Mouse (Mus musculus): ENCODE measurements around the gene Snx21. TPM values are rescaled to one million over a fixed set of nuclear protein-coding genes. Genes with fewer than 3 reads are reported as not detected.

The Snx21 gene
- polyA plus RNA-seq, 1 experiment = 19.5 TPM

DNA sequence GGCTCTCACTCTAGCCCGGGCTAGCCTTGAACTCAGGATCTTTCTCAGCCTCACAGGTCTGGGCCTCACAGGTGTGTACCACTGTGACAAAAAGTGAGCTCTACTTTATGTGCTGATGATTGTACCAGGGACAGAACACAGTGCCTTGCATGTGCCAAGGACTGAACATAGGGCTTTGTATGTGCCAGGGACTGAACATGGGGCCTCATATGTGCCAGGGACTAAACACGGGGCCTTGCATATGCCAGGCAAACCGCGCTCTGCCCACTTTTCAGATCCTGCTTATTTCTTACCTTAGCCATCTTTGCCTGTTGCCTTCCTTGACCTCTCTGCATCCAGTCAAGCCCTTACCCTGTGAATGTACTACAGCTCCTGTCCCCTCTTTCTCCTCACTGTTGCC, 23.7 kb upstream of the Snx21 start:
- H3K79me2 ChIP-seq (ENCODE audit: control insufficient read depth, insufficient read depth) = no peaks in the 10 kb centered on the region
- peaks cover 85% of the 10 kb centered on the region for H3K36me3 ChIP-seq (ENCODE audit: control insufficient read depth, insufficient read depth)
- no peaks in the 10 kb centered on the region for H3K79me3 ChIP-seq (ENCODE audit: low read depth)
- H3K27me3 ChIP-seq (ENCODE audit: control insufficient read depth, insufficient read depth, insufficient read length) = no peaks in the 10 kb centered on the region
- TF ChIP-seq CEBPB (IDR thresholded peaks at IDR 0.05; ENCODE audit: low read depth) (no peak), FOSL1 (IDR thresholded peaks at IDR 0.05; ENCODE audit: insufficient read depth, low read length, poor library complexity, severe bottlenecking) (no peak)
- H3ac ChIP-seq (ENCODE audit: control insufficient read depth, insufficient read length, low read depth) = no peak overlapping the region
- no peak overlapping the region for H3K4me3 ChIP-seq (ENCODE audit: insufficient read depth, poor library complexity, severe bottlenecking)

GRCm38 (mm10) chr2:164762593-164762992, 23.0 kb upstream of the Snx21 start:
- Histone ChIP-seq H3K4me3 (ENCODE audit: insufficient read depth, poor library complexity, severe bottlenecking) (no peak overlapping the region), H3K79me2 (ENCODE audit: control insufficient read depth, insufficient read depth) (no peaks in the 10 kb centered on the region)

GRCm38 (mm10) chr2:164765841-164766240, 19.8 kb upstream of the Snx21 start:
- H3K4me3 ChIP-seq (ENCODE audit: insufficient read depth, poor library complexity, severe bottlenecking) = no peak overlapping the region
- no peaks in the 10 kb centered on the region for H3K27me3 ChIP-seq (ENCODE audit: control insufficient read depth, insufficient read depth, insufficient read length)
- H3K79me3 ChIP-seq (ENCODE audit: low read depth) = peaks cover 10% of the 10 kb centered on the region
- TF ChIP-seq CTCF (IDR thresholded peaks at IDR 0.05; ENCODE audit: control insufficient read depth, insufficient read depth, insufficient read length) (no peak), CEBPB (IDR thresholded peaks at IDR 0.05; ENCODE audit: low read depth) (no peak), USF1 (IDR thresholded peaks at IDR 0.05; ENCODE audit: low read depth) (no peak)
- H3ac ChIP-seq (ENCODE audit: control insufficient read depth, insufficient read length, low read depth) = no peak overlapping the region
- H3K79me2 ChIP-seq (ENCODE audit: control insufficient read depth, insufficient read depth) = peaks cover 12% of the 10 kb centered on the region
- H3K36me3 ChIP-seq (ENCODE audit: control insufficient read depth, insufficient read depth) = peaks cover 64% of the 10 kb centered on the region

More at GRCm38 (mm10) chr2:164762593-164762992, 23.0 kb upstream of the Snx21 start:
- TF ChIP-seq CTCF (IDR thresholded peaks at IDR 0.05; ENCODE audit: control insufficient read depth, insufficient read depth, insufficient read length) (no peak), USF1 (IDR thresholded peaks at IDR 0.05; ENCODE audit: low read depth) (no peak), FOSL1 (IDR thresholded peaks at IDR 0.05; ENCODE audit: insufficient read depth, low read length, poor library complexity, severe bottlenecking) (no peak), MYOG (IDR thresholded peaks at IDR 0.05; ENCODE audit: control insufficient read depth, extremely low read depth, insufficient read length) (no peak), MAX (IDR thresholded peaks at IDR 0.05) (no peak), MYOD1 (IDR thresholded peaks at IDR 0.05; ENCODE audit: control insufficient read depth, insufficient read length, low read depth) (no peak), CEBPB (IDR thresholded peaks at IDR 0.05; ENCODE audit: low read depth) (no peak)
- H3K79me3 ChIP-seq (ENCODE audit: low read depth) = no peaks in the 10 kb centered on the region
- no peaks in the 10 kb centered on the region for H3K27me3 ChIP-seq (ENCODE audit: control insufficient read depth, insufficient read depth, insufficient read length)
- no peak overlapping the region for H3ac ChIP-seq (ENCODE audit: control insufficient read depth, insufficient read length, low read depth)
- peaks cover 82% of the 10 kb centered on the region for H3K36me3 ChIP-seq (ENCODE audit: control insufficient read depth, insufficient read depth)

DNA sequence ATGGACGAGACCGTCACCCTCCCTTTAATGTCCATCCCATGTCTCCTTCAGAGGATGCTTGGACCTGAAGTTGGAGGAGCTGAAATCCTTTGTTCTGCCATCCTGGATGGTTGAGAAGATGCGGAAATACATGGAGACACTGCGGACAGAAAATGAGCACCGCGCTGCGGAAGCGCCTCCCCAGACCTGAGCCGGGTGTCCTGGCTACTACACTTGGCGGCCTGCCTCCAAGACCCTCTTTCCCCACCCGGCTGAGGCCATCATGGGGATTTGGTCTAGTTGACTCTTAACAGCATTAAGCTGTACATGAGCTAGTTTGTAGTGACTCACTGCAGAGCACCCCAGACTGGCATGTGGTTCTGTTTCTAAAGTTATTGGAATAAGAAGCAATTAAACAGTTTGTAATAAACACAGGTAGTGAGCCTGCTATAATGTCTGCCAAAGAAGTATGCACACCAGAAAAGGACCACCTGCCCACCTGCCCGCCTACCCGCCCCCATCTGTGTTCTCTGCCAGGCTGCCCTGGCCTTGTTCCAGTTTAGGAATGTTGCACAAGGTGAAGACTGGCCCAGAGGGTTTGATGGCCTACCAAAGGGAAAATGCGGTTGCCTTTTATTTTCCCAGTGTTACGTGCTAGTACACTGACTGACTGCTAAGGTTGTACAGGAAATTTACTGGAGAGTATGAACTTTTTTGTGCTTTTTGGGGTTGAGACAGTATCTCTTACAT, 17.6 kb upstream of the Snx21 start:
- H3K36me3 ChIP-seq (ENCODE audit: control insufficient read depth, insufficient read depth) = peaks cover 64% of the 10 kb centered on the region
- TF ChIP-seq MAX (IDR thresholded peaks at IDR 0.05) (no peak), MYOD1 (IDR thresholded peaks at IDR 0.05; ENCODE audit: control insufficient read depth, insufficient read length, low read depth) (no peak), MYOG (IDR thresholded peaks at IDR 0.05; ENCODE audit: control insufficient read depth, extremely low read depth, insufficient read length) (no peak), CEBPB (IDR thresholded peaks at IDR 0.05; ENCODE audit: low read depth) (no peak), CTCF (IDR thresholded peaks at IDR 0.05; ENCODE audit: control insufficient read depth, insufficient read depth, insufficient read length) (no peak), FOSL1 (IDR thresholded peaks at IDR 0.05; ENCODE audit: insufficient read depth, low read length, poor library complexity, severe bottlenecking) (no peak), USF1 (IDR thresholded peaks at IDR 0.05; ENCODE audit: low read depth) (no peak)

DNA sequence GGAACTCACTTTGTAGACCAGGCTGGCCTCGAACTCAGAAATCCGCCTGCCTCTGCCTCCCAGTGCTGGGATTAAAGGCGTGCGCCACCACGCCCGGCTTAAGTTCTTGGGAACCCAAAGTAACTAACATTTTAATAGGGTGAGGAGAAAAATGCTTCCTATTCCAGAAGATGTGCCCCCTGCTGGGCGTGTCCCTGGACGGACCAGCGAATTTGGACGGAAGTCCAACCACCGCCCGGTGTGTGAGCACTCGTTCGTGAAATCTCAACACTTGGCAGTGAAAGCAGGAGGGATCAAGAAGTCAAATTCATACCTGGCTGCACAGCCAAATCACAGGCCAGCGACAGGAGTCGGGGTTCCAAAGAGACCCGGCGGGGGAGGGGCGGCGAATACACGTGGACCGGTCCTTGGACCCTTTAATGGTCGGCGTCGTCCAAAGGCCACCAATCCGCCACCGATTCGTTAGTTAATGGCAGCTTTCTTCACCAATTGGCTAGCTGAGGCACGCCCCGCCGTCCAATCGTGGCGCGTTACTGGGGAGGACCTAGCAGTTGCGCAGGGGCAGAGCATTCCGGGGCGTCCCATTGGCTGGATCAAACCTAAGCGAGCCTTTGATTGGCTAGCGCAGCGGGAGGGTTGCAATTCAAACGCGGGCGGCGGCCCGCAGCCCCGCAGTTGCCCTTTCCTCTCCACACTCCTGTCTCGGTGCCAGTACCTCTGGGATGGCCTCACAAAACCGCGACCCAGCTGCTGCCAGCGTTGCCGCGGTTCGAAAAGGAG, 16.2 kb upstream of the Snx21 start, which contains the start of gene Ube2c:
Ube2c (plus strand) TSS at position 641 of the 780 bp plus-strand sequence.
- peaks cover 64% of the 10 kb centered on the region for H3K36me3 ChIP-seq (ENCODE audit: control insufficient read depth, insufficient read depth)
- peaks cover 31% of the 10 kb centered on the region for H3K79me2 ChIP-seq (ENCODE audit: control insufficient read depth, insufficient read depth)

More for the DNA sequence above, 17.6 kb upstream of the Snx21 start:
- H3K4me3 ChIP-seq (ENCODE audit: insufficient read depth, poor library complexity, severe bottlenecking) = no peak overlapping the region
- H3K79me3 ChIP-seq (ENCODE audit: low read depth) = peaks cover 20% of the 10 kb centered on the region
- peaks cover 31% of the 10 kb centered on the region for H3K79me2 ChIP-seq (ENCODE audit: control insufficient read depth, insufficient read depth)
- H3ac ChIP-seq (ENCODE audit: control insufficient read depth, insufficient read length, low read depth) = no peak overlapping the region
- H3K27me3 ChIP-seq (ENCODE audit: control insufficient read depth, insufficient read depth, insufficient read length) = no peaks in the 10 kb centered on the region

DNA sequence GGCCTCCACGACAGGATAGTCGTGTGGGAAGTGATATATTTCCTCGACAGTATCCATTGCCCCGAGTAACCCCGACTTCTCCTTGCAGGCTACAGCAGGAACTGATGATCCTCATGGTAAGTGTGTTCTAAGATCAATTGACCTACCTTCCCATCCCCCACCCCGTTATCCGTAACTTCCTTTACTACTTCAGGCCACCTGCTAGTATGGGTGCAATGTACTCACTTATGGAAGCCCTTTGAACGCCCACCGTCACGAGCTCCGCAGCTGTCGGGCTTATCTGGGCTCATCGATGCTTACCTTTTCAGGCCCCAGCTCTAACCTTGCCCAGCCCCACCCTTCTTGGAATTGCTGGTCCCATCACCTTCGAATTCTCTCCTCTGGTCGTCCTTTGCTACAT, 15.3 kb upstream of the Snx21 start:
- Histone ChIP-seq H3K27me3 (ENCODE audit: control insufficient read depth, insufficient read depth, insufficient read length) (no peaks in the 10 kb centered on the region), H3K4me3 (ENCODE audit: insufficient read depth, poor library complexity, severe bottlenecking) (peak overlapping the region; percentile 99), H3K79me2 (ENCODE audit: control insufficient read depth, insufficient read depth) (peaks cover 31% of the 10 kb centered on the region), H3ac (ENCODE audit: control insufficient read depth, insufficient read length, low read depth) (peak overlapping the region; percentile 98), H3K79me3 (ENCODE audit: low read depth) (peaks cover 20% of the 10 kb centered on the region), H3K36me3 (ENCODE audit: control insufficient read depth, insufficient read depth) (peaks cover 57% of the 10 kb centered on the region)
- TF ChIP-seq FOSL1 (IDR thresholded peaks at IDR 0.05; ENCODE audit: insufficient read depth, low read length, poor library complexity, severe bottlenecking) = no peak
- TF ChIP-seq MAX (IDR thresholded peaks at IDR 0.05) = peak; percentile 2
- TF ChIP-seq USF1 (IDR thresholded peaks at IDR 0.05; ENCODE audit: low read depth) = no peak
- TF ChIP-seq CTCF (IDR thresholded peaks at IDR 0.05; ENCODE audit: control insufficient read depth, insufficient read depth, insufficient read length) = no peak
- TF ChIP-seq CEBPB (IDR thresholded peaks at IDR 0.05; ENCODE audit: low read depth) = no peak
- TF ChIP-seq MYOD1 (IDR thresholded peaks at IDR 0.05; ENCODE audit: control insufficient read depth, insufficient read length, low read depth) = peak; percentile 16
- TF ChIP-seq MYOG (IDR thresholded peaks at IDR 0.05; ENCODE audit: control insufficient read depth, extremely low read depth, insufficient read length) = no peak

More for the DNA sequence above, 16.2 kb upstream of the Snx21 start, which contains the start of gene Ube2c:
- Histone ChIP-seq H3K79me3 (ENCODE audit: low read depth) (peaks cover 20% of the 10 kb centered on the region), H3K4me3 (ENCODE audit: insufficient read depth, poor library complexity, severe bottlenecking) (peak within 1 kb of the TSS; percentile 99), H3ac (ENCODE audit: control insufficient read depth, insufficient read length, low read depth) (peak within 1 kb of the TSS; percentile 98), H3K27me3 (ENCODE audit: control insufficient read depth, insufficient read depth, insufficient read length) (no peaks in the 10 kb centered on the region)
- TF ChIP-seq MAX (IDR thresholded peaks at IDR 0.05) (peak; percentile 77), CTCF (IDR thresholded peaks at IDR 0.05; ENCODE audit: control insufficient read depth, insufficient read depth, insufficient read length) (peak; percentile 6), MYOD1 (IDR thresholded peaks at IDR 0.05; ENCODE audit: control insufficient read depth, insufficient read length, low read depth) (no peak)
